Comparison of ENCODE assay signal across 12 mouse cellular contexts in the genomic region with DNA sequence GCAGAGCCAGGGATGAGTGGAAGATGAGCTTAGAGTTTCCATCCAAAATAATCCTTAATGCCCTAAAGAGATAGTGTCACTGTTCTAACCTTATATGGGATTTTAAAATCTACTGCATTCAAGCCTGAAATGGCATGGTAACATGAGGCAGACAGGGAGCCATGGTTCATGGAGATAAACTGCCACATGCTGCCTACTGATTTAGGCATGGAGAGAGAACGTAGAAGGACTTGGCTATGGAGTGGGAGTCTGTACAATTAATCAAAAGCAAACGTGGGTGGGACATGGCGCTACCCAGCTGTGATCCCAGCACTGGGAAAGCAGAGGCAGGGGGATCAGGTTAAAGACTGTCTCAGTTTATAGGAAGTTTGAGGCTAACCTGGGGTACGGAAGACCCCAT. TPM values are rescaled to one million over a fixed set of nuclear protein-coding genes. Genes with fewer than 3 reads are reported as not detected.
DNase-seq lines count a peak whose midpoint lies in the region; ATAC-seq and TF ChIP-seq lines count a peak whose summit lies in the region.
"Had no signal": no experiment of that assay in that cellular context is flagged by ENCODE, and none has a peak within 500 bp of the region (broad histone marks: within the 10 kb centered on the region; RNA-seq: fewer than 3 reads in every experiment).

No protein-coding gene starts in this region.

- no peak for TF ChIP-seq CTCF in intestine, postnatal 0 days (IDR thresholded peaks at IDR 0.05; ENCODE audit: low read depth)

- peak overlapping the region; percentile 29; the same call in 1 of the 2 replicates for H3K27ac ChIP-seq in heart, embryonic 10.5 days
- H3K27ac ChIP-seq in intestine, postnatal 0 days (ENCODE audit: low read depth, low read length), result no peak overlapping the region
- H3K27ac ChIP-seq in intestine, embryonic 15.5 days, result no peak overlapping the region
- no peak overlapping the region for H3K27ac ChIP-seq in neural tube, embryonic 15.5 days (replicated peaks)
- H3K27ac ChIP-seq: liver, embryonic 15.5 days; midbrain, embryonic 15.5 days had no signal

- no peaks in the 10 kb centered on the region for H3K9me3 ChIP-seq in heart, embryonic 10.5 days
- no peaks in the 10 kb centered on the region for H3K9me3 ChIP-seq in intestine, postnatal 0 days (ENCODE audit: control insufficient read depth)
- H3K9me3 ChIP-seq in intestine, embryonic 15.5 days, result no peaks in the 10 kb centered on the region
- H3K9me3 ChIP-seq in neural tube, embryonic 15.5 days (replicated peaks), result no peaks in the 10 kb centered on the region
- H3K9me3 ChIP-seq: liver, embryonic 15.5 days; midbrain, embryonic 15.5 days had no signal

- no peak overlapping the region for H3K4me3 ChIP-seq in heart, embryonic 10.5 days
- H3K4me3 ChIP-seq in intestine, postnatal 0 days (ENCODE audit: low read depth, low read length), result no peak overlapping the region
- H3K4me3 ChIP-seq in intestine, embryonic 15.5 days (replicated peaks), result no peak overlapping the region
- H3K4me3 ChIP-seq in neural tube, embryonic 15.5 days (replicated peaks), result no peak overlapping the region
- H3K4me3 ChIP-seq: liver, embryonic 15.5 days; midbrain, embryonic 15.5 days had no signal

- peaks cover 17% of the 10 kb centered on the region for H3K4me1 ChIP-seq in heart, embryonic 10.5 days
- no peaks in the 10 kb centered on the region for H3K4me1 ChIP-seq in intestine, postnatal 0 days (replicated peaks; ENCODE audit: control insufficient read depth, insufficient read depth, low read length)
- H3K4me1 ChIP-seq in intestine, embryonic 15.5 days (replicated peaks), result 0 out of 2 replicates have a peak, but pooled peaks cover 3% of the 10 kb centered on the region
- peaks cover 5% of the 10 kb centered on the region; the same call in 1 of the 2 replicates for H3K4me1 ChIP-seq in neural tube, embryonic 15.5 days
- H3K4me1 ChIP-seq: liver, embryonic 15.5 days had no signal

- peak overlapping the region; percentile 37; the same call in 1 of the 2 replicates for H3K4me2 ChIP-seq in intestine, postnatal 0 days (replicated peaks; ENCODE audit: low read depth)
- H3K4me2 ChIP-seq in intestine, embryonic 15.5 days (replicated peaks), result no peak overlapping the region; the same call in 1 of the 2 replicates
- no peak overlapping the region for H3K4me2 ChIP-seq in neural tube, embryonic 15.5 days
- H3K4me2 ChIP-seq: midbrain, embryonic 15.5 days had no signal

- WGBS in heart, embryonic 10.5 days, result 76% methylated on average over 4 of the region's 4 CpGs
- 78% methylated on average over 4 of the region's 4 CpGs for WGBS in intestine, postnatal 0 days
- WGBS in intestine, embryonic 15.5 days, result 66% methylated on average over 4 of the region's 4 CpGs
- 62% methylated on average over 4 of the region's 4 CpGs for WGBS in neural tube, embryonic 15.5 days

- ATAC-seq in intestine, postnatal 0 days, result no peak
- no peak; the same call in 1 of the 2 replicates for ATAC-seq in intestine, embryonic 15.5 days
- ATAC-seq in neural tube, embryonic 15.5 days (ENCODE audit: low FRiP score), result 0 out of 2 replicates have a peak, but pooled peaks have one; percentile 47

- intact Hi-C loops in left cerebral cortex, postnatal 25 days (cut with DNase I), result loop anchor here (5.0 kb wide), 1 partner anchor 96 kb away; a partner anchor contains a TSS

- H3K9ac ChIP-seq in intestine, postnatal 0 days (ENCODE audit: low read depth, low read length), result no peak overlapping the region
- H3K9ac ChIP-seq in intestine, embryonic 15.5 days, result no peak overlapping the region
- no peak overlapping the region for H3K9ac ChIP-seq in neural tube, embryonic 15.5 days (replicated peaks)
- H3K9ac ChIP-seq: liver, embryonic 15.5 days; midbrain, embryonic 15.5 days had no signal

- H3K27me3 ChIP-seq in heart, embryonic 10.5 days (ENCODE audit: insufficient read depth, poor library complexity, severe bottlenecking), result no peaks in the 10 kb centered on the region
- no peaks in the 10 kb centered on the region for H3K27me3 ChIP-seq in intestine, postnatal 0 days (replicated peaks; ENCODE audit: control insufficient read depth, insufficient read depth, low read length)
- no peaks in the 10 kb centered on the region for H3K27me3 ChIP-seq in intestine, embryonic 15.5 days (replicated peaks)
- H3K27me3 ChIP-seq in neural tube, embryonic 15.5 days (replicated peaks), result no peaks in the 10 kb centered on the region
- H3K27me3 ChIP-seq: liver, embryonic 15.5 days; midbrain, embryonic 15.5 days had no signal

- H3K36me3 ChIP-seq in heart, embryonic 10.5 days, result no peaks in the 10 kb centered on the region
- H3K36me3 ChIP-seq in intestine, postnatal 0 days (ENCODE audit: control insufficient read depth, insufficient read depth), result no peaks in the 10 kb centered on the region
- no peaks in the 10 kb centered on the region for H3K36me3 ChIP-seq in intestine, embryonic 15.5 days
- no peaks in the 10 kb centered on the region for H3K36me3 ChIP-seq in neural tube, embryonic 15.5 days
- H3K36me3 ChIP-seq: liver, embryonic 15.5 days; midbrain, embryonic 15.5 days had no signal

- DNase-seq in heart, embryonic 10.5 days (ENCODE audit: low spot score), result no peak
- DNase-seq in heart, adult 18-20 months, result no peak
- DNase-seq in neural tube, embryonic 10.5 days (ENCODE audit: extremely low spot score, low spot score), result no peak
- DNase-seq in left cerebral cortex, postnatal 25 days (ENCODE audit: low spot score in 2 of 2), result no peak
- no peak for DNase-seq in adrenal gland, adult 2 months
- DNase-seq: adrenal gland, adult 8-10 months; embryo, embryonic 11 days had no signal

RNA-seq across cellular contexts. Expression of a gene that starts 32.1 kb away (rescaled TPM):
- 6.3 and 6.6 TPM in 2 replicates for polyA plus RNA-seq in heart, embryonic 10.5 days (2016; fragmentation: Nextera tagmentation; extraction: Ambion mirVana)
- total RNA-seq in heart, adult 18-20 months (2021), result under 1 TPM; 0.72 to 0.82 TPM
- 2.0 and 2.1 TPM in 2 replicates for polyA plus RNA-seq in intestine, postnatal 0 days (2015; fragmentation: Nextera tagmentation; extraction: Ambion mirVana)
- 6.2 and 6.8 TPM in 2 replicates for polyA plus RNA-seq in intestine, embryonic 15.5 days (2015; fragmentation: Nextera tagmentation; extraction: Ambion mirVana)
- 3.8 and 5.8 TPM in 2 replicates for polyA plus RNA-seq in neural tube, embryonic 15.5 days (2015; fragmentation: Nextera tagmentation; extraction: Ambion mirVana)
- total RNA-seq in left cerebral cortex, postnatal 25 days (2021), result 1 to 10 TPM; 4.2 to 4.5 TPM
- total RNA-seq in adrenal gland, adult 2 months (2021), result 1 to 10 TPM; 1.4 to 3.7 TPM
- polyA plus RNA-seq in adrenal gland, adult 2 months (2012; rRNA removed), result 2.0 and 3.0 TPM in 2 replicates
